15 mouse cellular contexts compared by ENCODE assay signal in the genomic region with DNA sequence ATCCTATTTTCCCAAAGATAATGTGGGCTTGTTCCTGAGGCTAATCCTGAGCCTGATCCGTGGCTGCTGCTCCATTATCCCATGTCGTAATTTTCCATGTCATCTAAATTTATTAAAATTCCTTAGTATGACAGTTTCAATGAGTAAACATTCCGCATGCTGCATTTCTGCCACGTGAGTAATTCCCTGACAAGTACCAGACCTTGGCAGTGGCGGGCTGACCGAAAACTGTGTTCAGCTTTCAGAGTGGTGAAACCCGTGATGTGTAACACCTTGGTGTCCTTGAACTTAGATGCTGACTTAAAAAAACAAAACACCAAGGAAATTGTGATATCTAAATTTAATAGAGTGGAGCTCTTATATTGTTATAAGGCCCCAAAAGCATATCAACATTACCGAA. TPM values are rescaled to one million over a fixed set of nuclear protein-coding genes. Genes with fewer than 3 reads are reported as not detected.
A peak's percentile ranks its signal among the peaks of the same experiment; 100 is the strongest.
DNase-seq lines count a peak whose midpoint lies in the region; ATAC-seq lines count a peak whose summit lies in the region.
"Had no signal": no experiment of that assay in that cellular context is flagged by ENCODE, and none has a peak within 500 bp of the region (broad histone marks: within the 10 kb centered on the region; RNA-seq: fewer than 3 reads in every experiment).

No protein-coding gene starts in this region.

- H3K27me3 ChIP-seq in heart, embryonic 13.5 days (replicated peaks): no peaks in the 10 kb centered on the region
- H3K27me3 ChIP-seq: embryonic facial prominence, embryonic 12.5 days; heart, embryonic 15.5 days had no signal

- WGBS in heart, embryonic 13.5 days: 70% methylated on average over 8 of the region's 8 CpGs

- H3K9me3 ChIP-seq in heart, embryonic 13.5 days: no peaks in the 10 kb centered on the region
- H3K9me3 ChIP-seq: embryonic facial prominence, embryonic 12.5 days; heart, embryonic 15.5 days had no signal

- no peak for DNase-seq in heart, postnatal 14 days
- DNase-seq in lung, adult 18-20 months: peak; percentile 14 to 21
- no peak for DNase-seq in lung, postnatal 4 days
- peak; percentile 67 for DNase-seq in adrenal gland, adult 8-10 months
- peak; percentile 25 for DNase-seq in lung, postnatal 25 days (ENCODE audit: low spot score)
- DNase-seq in B cell, adult 2 months: no peak
- no peak for DNase-seq in thymus, adult 18-20 months
- DNase-seq: thymus, postnatal 36 days had no signal

- H3K36me3 ChIP-seq in heart, embryonic 13.5 days: peaks cover 54% of the 10 kb centered on the region

- H3K4me3 ChIP-seq in heart, embryonic 13.5 days: no peak overlapping the region
- H3K4me3 ChIP-seq: embryonic facial prominence, embryonic 12.5 days; heart, embryonic 15.5 days had no signal

- H3K4me2 ChIP-seq in heart, embryonic 13.5 days: no peak overlapping the region
- H3K4me2 ChIP-seq: embryonic facial prominence, embryonic 12.5 days; heart, embryonic 15.5 days had no signal

- 0 out of 2 replicates have a peak overlapping the region, but pooled peaks have one; percentile 1 for H3K27ac ChIP-seq in heart, embryonic 13.5 days (replicated peaks)
- H3K27ac ChIP-seq: embryonic facial prominence, embryonic 12.5 days; heart, embryonic 15.5 days; liver, embryonic 14.5 days had no signal

- peaks cover 22% of the 10 kb centered on the region for H3K4me1 ChIP-seq in heart, embryonic 13.5 days
- H3K4me1 ChIP-seq: embryonic facial prominence, embryonic 12.5 days had no signal

- no peak for ATAC-seq in heart, embryonic 13.5 days (ENCODE audit: extremely low read depth, insufficient number of reproducible peaks, low FRiP score, low TSS enrichment)
- ATAC-seq: forebrain, embryonic 16.5 days; hindbrain, embryonic 16.5 days had no signal

- intact Hi-C loops in heart, postnatal 14 days (cut with DNase I): no loop called here

- no peak overlapping the region for H3K9ac ChIP-seq in heart, embryonic 13.5 days
- H3K9ac ChIP-seq: embryonic facial prominence, embryonic 12.5 days; heart, embryonic 15.5 days; liver, embryonic 14.5 days had no signal

RNA-seq across cellular contexts. Expression of gene Pkd2, which starts 6.0 kb away (rescaled TPM):
- 7.2 and 7.9 TPM in 2 replicates for polyA plus RNA-seq in heart, embryonic 13.5 days (2015; fragmentation: Nextera tagmentation; extraction: Ambion mirVana)
- 10 to 100 TPM; 27.9 to 30.2 TPM for total RNA-seq in heart, postnatal 14 days (2021)
- 10 to 100 TPM; 44.1 to 68.0 (median 53.9) TPM for total RNA-seq in adrenal gland, adult 8-10 months (2022)

RNA-seq across cellular contexts. Expression of gene Spp1, which starts 30.4 kb away (rescaled TPM):
- polyA plus RNA-seq in heart, embryonic 13.5 days (2015; fragmentation: Nextera tagmentation; extraction: Ambion mirVana): 6.0 and 12.9 TPM in 2 replicates
- under 1 TPM; 0.19 to 0.41 TPM for total RNA-seq in heart, postnatal 14 days (2021)
- 100 to 1,000 TPM in 2 of 4 experiments, 10 to 100 TPM in 2; 14.1 to 367 (median 92.9) TPM for total RNA-seq in adrenal gland, adult 8-10 months (2022)
- total RNA-seq: megakaryocyte-erythroid progenitor cell, adult 5-6 weeks had no signal

RNA-seq across cellular contexts. Expression of gene BC005561, which starts 42.9 kb away (rescaled TPM):
- 6.5 and 6.6 TPM in 2 replicates for polyA plus RNA-seq in heart, embryonic 13.5 days (2015; fragmentation: Nextera tagmentation; extraction: Ambion mirVana)
- total RNA-seq in heart, postnatal 14 days (2021): 1 to 10 TPM; 6.5 to 7.0 TPM
- total RNA-seq in adrenal gland, adult 8-10 months (2022): 10 to 100 TPM in 2 of 4 experiments, 1 to 10 TPM in 2; 8.4 to 13.9 (median 10.1) TPM

Comparison
In these comparisons a context has a peak if more than half of its experiments do, and no peak if none do; other contexts are left out.
1. DNase-seq: peak in lung, adult 18-20 months (2 of 2), adrenal gland, adult 8-10 months (single experiment) and lung, postnatal 25 days (single experiment); none in heart, postnatal 14 days (0 of 2), lung, postnatal 4 days (0 of 2), B cell, adult 2 months (0 of 2) and thymus, adult 18-20 months (0 of 2).
2. RNA of gene Spp1, which starts 30.4 kb away (total RNA-seq): 14.1 to 367 TPM in adrenal gland, adult 8-10 months; 0.19 to 0.41 TPM in heart, postnatal 14 days; every median in the first group is over 10 times any median in the second.